Mouse (Mus musculus): ENCODE measurements around the gene Ambra1. TPM values are rescaled to one million over a fixed set of nuclear protein-coding genes. Genes with fewer than 3 reads are reported as not detected.

Ambra1 gene
- polyA plus RNA-seq, 1 experiment from 2014 or later: 7.3 TPM

DNA sequence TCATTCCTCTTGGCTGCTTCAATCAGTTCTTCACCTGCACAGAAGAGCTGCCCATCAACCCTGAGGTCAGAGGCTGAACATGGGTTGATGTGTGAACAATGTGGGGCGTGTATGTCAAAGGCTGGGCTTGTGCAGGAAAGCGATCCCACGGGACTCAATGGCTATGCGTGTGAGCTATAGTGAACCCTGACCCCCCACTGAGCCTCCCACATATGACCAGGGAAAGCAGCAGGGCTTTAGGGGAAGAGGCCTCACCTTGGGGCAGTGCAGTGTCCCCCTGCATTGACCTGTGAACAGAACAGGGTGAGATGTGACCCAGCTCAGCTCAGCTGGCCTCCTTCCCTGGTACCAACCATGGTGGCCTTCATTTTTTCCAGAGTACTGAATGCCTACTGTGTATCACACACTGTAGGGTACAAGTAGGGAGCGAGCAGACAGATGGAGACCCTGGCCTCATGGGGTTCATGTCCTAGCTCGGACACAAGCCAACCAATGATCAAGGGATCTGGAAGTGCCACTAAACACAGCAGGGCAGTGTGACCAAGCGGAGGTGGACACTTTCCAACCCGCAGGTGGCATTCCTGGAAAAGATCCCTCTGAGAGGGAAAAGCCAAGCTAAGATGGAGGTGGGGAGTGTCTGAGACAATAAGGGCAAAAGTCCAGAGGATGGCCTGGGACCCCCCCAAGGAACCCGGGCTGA, 205.0 kb downstream of the Ambra1 start:
- H3K4me3 ChIP-seq (ENCODE audit: low read depth, low read length): no peak overlapping the region
- no peak overlapping the region for H3K9ac ChIP-seq (replicated peaks; ENCODE audit: low read depth)
- WGBS: 77% methylated on average over 9 of the region's 9 CpGs
- H3K36me3 ChIP-seq (ENCODE audit: insufficient read depth, low read length): peaks cover 45% of the 10 kb centered on the region
- H3K4me2 ChIP-seq (replicated peaks; ENCODE audit: low read depth, low read length): no peak overlapping the region
- H3K27ac ChIP-seq (ENCODE audit: low read length): no peak overlapping the region
- TF ChIP-seq EP300 (IDR thresholded peaks at IDR 0.05) (no peak), CTCF (IDR thresholded peaks at IDR 0.05) (no peak)
- no peaks in the 10 kb centered on the region for H3K9me3 ChIP-seq (ENCODE audit: low read length)
- DNase-seq (ENCODE audit: low spot score) (no peak), ATAC-seq (no peak)
- H3K4me1 ChIP-seq (ENCODE audit: insufficient read depth, low read depth, low read length): peaks cover 13% of the 10 kb centered on the region; the same call in 1 of the 2 replicates
- H3K27me3 ChIP-seq (replicated peaks; ENCODE audit: insufficient read depth, low read length): no peaks in the 10 kb centered on the region

DNA sequence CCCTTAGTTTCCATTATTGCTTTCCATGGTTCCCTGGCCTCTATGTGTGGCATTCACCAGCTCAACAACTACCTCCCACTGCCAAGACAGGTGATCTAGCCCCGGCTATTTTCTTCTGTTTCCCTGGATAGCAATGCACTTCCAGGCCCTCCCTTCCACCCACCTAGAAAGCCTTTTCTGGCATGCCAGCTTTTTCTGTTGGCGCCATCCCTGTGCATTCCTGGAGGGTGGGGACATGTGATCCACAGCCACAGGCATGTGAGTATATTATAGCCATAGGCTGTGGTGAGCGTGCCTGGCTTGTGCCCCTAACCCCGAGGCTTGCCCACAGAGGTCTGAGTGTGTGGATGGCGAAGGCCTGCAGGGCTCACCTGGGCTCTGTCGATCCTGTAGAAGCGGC, 206.2 kb downstream of the Ambra1 start:
- H3K27ac ChIP-seq (ENCODE audit: low read length): no peak overlapping the region
- no peaks in the 10 kb centered on the region for H3K9me3 ChIP-seq (ENCODE audit: low read length)
- no peaks in the 10 kb centered on the region for H3K27me3 ChIP-seq (replicated peaks; ENCODE audit: insufficient read depth, low read length)
- H3K4me2 ChIP-seq (replicated peaks; ENCODE audit: low read depth, low read length): no peak overlapping the region
- ATAC-seq (no peak), DNase-seq (ENCODE audit: low spot score) (no peak)
- no peak for TF ChIP-seq CTCF (IDR thresholded peaks at IDR 0.05)
- no peak for TF ChIP-seq EP300 (IDR thresholded peaks at IDR 0.05)
- H3K9ac ChIP-seq (replicated peaks; ENCODE audit: low read depth): no peak overlapping the region
- no peak overlapping the region for H3K4me3 ChIP-seq (ENCODE audit: low read depth, low read length)
- 0 out of 2 replicates have a peak, but pooled peaks cover 3% of the 10 kb centered on the region for H3K4me1 ChIP-seq (ENCODE audit: insufficient read depth, low read depth, low read length)
- WGBS: 90% methylated on average over 7 of the region's 7 CpGs
- H3K36me3 ChIP-seq (ENCODE audit: insufficient read depth, low read length): peaks cover 45% of the 10 kb centered on the region

DNA sequence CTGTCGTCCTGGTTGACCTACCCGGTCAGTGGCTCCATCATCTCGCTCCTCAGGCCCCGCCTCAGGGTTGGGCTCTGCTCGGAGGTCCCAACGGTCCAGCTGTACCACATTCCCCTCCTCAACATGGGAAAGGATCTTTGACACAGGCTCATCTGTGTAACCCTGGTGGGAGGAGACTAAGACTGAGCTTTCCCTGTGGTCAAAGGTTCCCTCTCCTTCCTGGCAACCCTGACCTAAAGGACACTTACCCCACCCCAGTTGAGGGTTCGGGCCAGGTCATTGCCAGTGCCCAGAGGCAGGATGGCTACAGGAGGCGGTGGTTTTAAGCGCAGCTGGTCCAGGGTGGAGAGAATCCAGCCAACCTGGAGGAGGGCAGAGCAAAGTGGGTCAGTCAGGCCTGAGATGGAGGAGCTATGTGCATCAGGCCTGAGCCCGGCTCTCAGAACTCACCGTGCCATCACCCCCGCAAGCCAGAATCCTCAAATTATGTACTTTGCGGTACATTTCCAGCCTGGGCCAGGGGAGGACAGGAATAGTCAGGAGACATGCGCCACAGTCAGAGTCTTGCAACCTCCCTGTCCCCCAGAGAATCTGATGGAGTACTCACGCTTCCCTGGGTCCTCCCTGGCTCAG, 209.5 kb downstream of the Ambra1 start:
- Histone ChIP-seq H3K27ac (ENCODE audit: low read length) (no peak overlapping the region), H3K4me3 (ENCODE audit: low read depth, low read length) (no peak overlapping the region), H3K9me3 (ENCODE audit: low read length) (no peaks in the 10 kb centered on the region), H3K27me3 (replicated peaks; ENCODE audit: insufficient read depth, low read length) (no peaks in the 10 kb centered on the region), H3K9ac (replicated peaks; ENCODE audit: low read depth) (no peak overlapping the region), H3K4me2 (replicated peaks; ENCODE audit: low read depth, low read length) (no peak overlapping the region), H3K36me3 (ENCODE audit: insufficient read depth, low read length) (peaks cover 45% of the 10 kb centered on the region), H3K4me1 (ENCODE audit: insufficient read depth, low read depth, low read length) (0 out of 2 replicates have a peak, but pooled peaks cover 2% of the 10 kb centered on the region)
- no peak for ATAC-seq
- no peak for TF ChIP-seq EP300 (IDR thresholded peaks at IDR 0.05)
- TF ChIP-seq CTCF (IDR thresholded peaks at IDR 0.05): no peak
- 86% methylated on average over 15 of the region's 15 CpGs for WGBS
- DNase-seq (ENCODE audit: low spot score): no peak

DNA sequence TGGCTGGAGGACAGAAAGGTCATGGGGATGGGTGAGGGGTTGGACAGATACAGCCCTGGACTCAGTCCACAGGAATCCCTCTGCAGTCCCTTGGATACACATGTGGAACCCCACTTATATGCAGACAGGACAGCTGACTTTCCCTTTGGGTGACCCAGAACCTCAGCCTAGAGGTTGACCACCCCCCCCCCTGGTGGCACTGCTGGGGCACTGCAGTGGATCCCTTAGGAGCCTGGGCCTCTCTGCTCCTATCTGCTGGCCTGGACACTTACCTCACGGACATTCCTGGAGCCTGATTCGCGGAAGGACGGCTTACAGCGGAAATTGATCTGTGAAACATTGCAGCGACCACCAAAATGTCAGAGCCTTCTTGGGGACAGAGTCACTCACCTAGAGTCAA, 212.4 kb downstream of the Ambra1 start:
- no peak overlapping the region for H3K9ac ChIP-seq (replicated peaks; ENCODE audit: low read depth)
- H3K27me3 ChIP-seq (replicated peaks; ENCODE audit: insufficient read depth, low read length): no peaks in the 10 kb centered on the region
- DNase-seq (ENCODE audit: low spot score) (no peak), ATAC-seq (no peak; the same call in 1 of the 2 replicates)
- peaks cover 11% of the 10 kb centered on the region; the same call in 1 of the 2 replicates for H3K4me1 ChIP-seq (ENCODE audit: insufficient read depth, low read depth, low read length)
- H3K27ac ChIP-seq (ENCODE audit: low read length): no peak overlapping the region
- WGBS: 63% methylated on average over 6 of the region's 6 CpGs
- no peak overlapping the region for H3K4me3 ChIP-seq (ENCODE audit: low read depth, low read length)
- no peak overlapping the region for H3K4me2 ChIP-seq (replicated peaks; ENCODE audit: low read depth, low read length)
- peaks cover 26% of the 10 kb centered on the region for H3K36me3 ChIP-seq (ENCODE audit: insufficient read depth, low read length)
- no peaks in the 10 kb centered on the region for H3K9me3 ChIP-seq (ENCODE audit: low read length)
- TF ChIP-seq CTCF (IDR thresholded peaks at IDR 0.05): peak; percentile 67
- TF ChIP-seq EP300 (IDR thresholded peaks at IDR 0.05): no peak

DNA sequence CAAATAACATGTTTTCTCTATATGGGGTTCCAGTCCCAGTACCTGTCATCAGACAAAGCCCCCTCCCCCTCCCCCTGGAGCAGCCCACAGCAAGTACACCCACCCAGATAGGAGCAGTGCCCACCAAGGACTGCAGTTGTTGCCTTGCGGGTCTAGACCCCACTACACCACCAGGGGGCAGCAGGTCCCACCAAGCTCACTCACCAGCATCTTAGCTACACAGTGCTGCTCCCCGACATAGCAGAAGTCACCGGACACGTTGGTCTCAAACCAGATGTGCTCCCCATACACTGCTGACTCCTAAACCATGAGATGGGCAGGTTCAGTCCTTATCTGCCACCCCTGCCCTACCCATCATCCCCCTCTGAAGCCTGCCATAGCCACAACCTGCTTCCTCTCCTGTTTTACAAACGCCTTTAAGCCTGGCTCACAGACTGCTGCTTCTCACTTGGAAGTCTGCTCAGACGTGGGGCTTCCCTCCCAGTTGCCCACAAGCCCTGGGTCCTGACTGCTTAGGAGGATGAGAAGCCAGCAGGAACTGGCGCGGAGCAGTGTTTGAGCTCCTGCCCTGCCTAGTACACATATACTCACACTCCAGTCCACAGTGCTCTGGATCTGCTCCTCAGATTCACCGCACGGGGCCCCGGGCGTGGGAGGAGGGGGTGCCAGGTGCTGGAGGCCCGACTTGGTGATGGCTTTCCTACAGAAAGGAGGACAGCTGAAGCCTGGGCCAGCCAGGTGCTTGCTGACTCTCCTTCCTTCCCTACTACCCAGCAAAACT, 214.4 kb downstream of the Ambra1 start:
- DNase-seq (ENCODE audit: low spot score) (peak; percentile 80), ATAC-seq (peak; percentile 59)
- no peaks in the 10 kb centered on the region for H3K9me3 ChIP-seq (ENCODE audit: low read length)
- no peak overlapping the region for H3K9ac ChIP-seq (replicated peaks; ENCODE audit: low read depth)
- TF ChIP-seq EP300 (IDR thresholded peaks at IDR 0.05) (no peak), CTCF (IDR thresholded peaks at IDR 0.05) (peak; percentile 98)
- no peak overlapping the region for H3K4me3 ChIP-seq (ENCODE audit: low read depth, low read length)
- H3K36me3 ChIP-seq (ENCODE audit: insufficient read depth, low read length): peaks cover 6% of the 10 kb centered on the region; the same call in 1 of the 2 replicates
- 49% methylated on average over 13 of the region's 13 CpGs for WGBS
- no peak overlapping the region for H3K4me2 ChIP-seq (replicated peaks; ENCODE audit: low read depth, low read length)
- peaks cover 19% of the 10 kb centered on the region; the same call in 1 of the 2 replicates for H3K4me1 ChIP-seq (ENCODE audit: insufficient read depth, low read depth, low read length)
- H3K27me3 ChIP-seq (replicated peaks; ENCODE audit: insufficient read depth, low read length): no peaks in the 10 kb centered on the region
- H3K27ac ChIP-seq (ENCODE audit: low read length): no peak overlapping the region

DNA sequence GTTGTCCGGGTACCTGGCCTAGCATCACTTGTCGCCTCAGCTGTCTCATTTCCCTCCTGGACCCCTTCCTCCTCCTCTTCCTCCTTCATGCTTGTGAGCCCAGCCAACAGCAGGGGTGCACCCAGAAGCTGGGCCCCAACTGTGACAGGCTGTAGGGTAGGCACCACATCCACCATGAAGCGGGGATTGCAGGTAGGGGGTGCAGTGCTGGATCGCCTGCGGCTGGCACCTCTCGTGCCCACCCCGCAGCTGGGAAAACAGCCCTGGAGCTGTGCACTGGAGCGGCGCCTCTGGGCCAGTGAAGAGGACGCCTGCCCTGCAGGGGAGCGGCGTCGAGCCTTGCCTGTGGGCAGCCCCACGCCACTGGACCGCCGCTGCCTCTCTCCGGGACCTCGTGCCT, 215.5 kb downstream of the Ambra1 start, which contains the start of gene Gm9821:
TSS of gene Gm9821 (plus strand) at position 221 of the 400 bp plus-strand sequence.
- TF ChIP-seq EP300 (IDR thresholded peaks at IDR 0.05): no peak
- TF ChIP-seq CTCF (IDR thresholded peaks at IDR 0.05): no peak
- no peak for DNase-seq (ENCODE audit: low spot score)
- Histone ChIP-seq H3K9me3 (ENCODE audit: low read length) (no peaks in the 10 kb centered on the region), H3K9ac (replicated peaks; ENCODE audit: low read depth) (no peak within 1 kb of the TSS), H3K4me3 (ENCODE audit: low read depth, low read length) (no peak within 1 kb of the TSS), H3K36me3 (ENCODE audit: insufficient read depth, low read length) (no peaks in the 10 kb centered on the region), H3K4me1 (ENCODE audit: insufficient read depth, low read depth, low read length) (peaks cover 30% of the 10 kb centered on the region), H3K4me2 (replicated peaks; ENCODE audit: low read depth, low read length) (no peak within 1 kb of the TSS), H3K27ac (ENCODE audit: low read length) (no peak within 1 kb of the TSS), H3K27me3 (replicated peaks; ENCODE audit: insufficient read depth, low read length) (no peaks in the 10 kb centered on the region)
- 91% methylated on average over 17 of the region's 18 CpGs for WGBS
- no peak for ATAC-seq

Measured in lung, postnatal 0 days (tissue).